Mouse (Mus musculus) stomach, postnatal 0 days (tissue): ENCODE results near the gene Fam126a. TPM values are rescaled to one million over a fixed set of nuclear protein-coding genes. Genes with fewer than 3 reads are reported as not detected.

Experiments used
- ATAC-seq: fragments of 200-750 bp; cut with Nextera tagmentation; 2 replicates; pipeline ENCODE4 v1.8.0; 2017; ENCODE audit not compliant: low FRiP score, low TSS enrichment
- DNase-seq: peaks from one replicate; pipeline ENCODE4 v3.0.0-alpha.2; 2016; ENCODE audit warnings: low spot score
- H3K27ac ChIP-seq: fragments of 300-500 bp; sonication (generic); replicated peaks from 2 replicates; pipeline ENCODE4 v1.5.1; 2014; ENCODE audit warnings: mild to moderate bottlenecking, control low read depth
- H3K27me3 ChIP-seq: fragments of 300-500 bp; sonication (generic); 2 replicates; pipeline ENCODE4 v1.6.1; 2014; ENCODE audit warnings: low read length; ENCODE audit not compliant: control insufficient read depth, insufficient read depth
- H3K36me3 ChIP-seq: fragments of 300-500 bp; sonication (generic); 2 replicates; pipeline ENCODE4 v1.6.1; 2014; ENCODE audit warnings: low read length, mixed read lengths; ENCODE audit not compliant: control insufficient read depth, insufficient read depth
- H3K4me1 ChIP-seq: fragments of 300-500 bp; sonication (generic); replicated peaks from 2 replicates; pipeline ENCODE4 v1.6.1; 2014; ENCODE audit warnings: antibody characterized with exemption; ENCODE audit not compliant: control insufficient read depth, insufficient read depth
- H3K4me2 ChIP-seq: fragments of 300-500 bp; sonication (generic); replicated peaks from 2 replicates; pipeline ENCODE4 v1.6.1; 2014; ENCODE audit warnings: low read depth, mild to moderate bottlenecking, control low read depth, moderate library complexity
- H3K4me3 ChIP-seq: fragments of 300-500 bp; sonication (generic); 2 replicates; pipeline ENCODE4 v1.5.1; 2014; ENCODE audit warnings: low read depth, low read length, control low read depth
- H3K9ac ChIP-seq: fragments of 300-500 bp; sonication (generic); 2 replicates; pipeline ENCODE4 v1.6.1; 2014; ENCODE audit warnings: mild to moderate bottlenecking, low read length, control low read depth, mixed read lengths
- H3K9me3 ChIP-seq: fragments of 300-500 bp; sonication (generic); 2 replicates; pipeline ENCODE4 v1.6.1; 2016; ENCODE audit warnings: low read length; ENCODE audit not compliant: control insufficient read depth
- CTCF ChIP-seq: IDR thresholded peaks from 2 replicates; pipeline ENCODE4 v1.5.1; 2016; ENCODE audit warnings: antibody characterized with exemption, low read depth, mild to moderate bottlenecking, moderate library complexity
- EP300 ChIP-seq: optimal IDR thresholded peaks from 2 replicates; pipeline ENCODE3; 2016; ENCODE audit warnings: antibody characterized with exemption
- WGBS: fragments of 180-500 bp; shearing (Covaris S2); extraction: QIAGEN DNeasy Blood & Tissue Kit; methylation state at CpG from one replicate; pipeline ENCODE4 v1.1.7; 2014; 5-methylcytosine and 5-hydroxymethylcytosine counted together
- polyA plus RNA-seq: library from polyadenylated mRNA; unstranded; fragments of >200 nt; fragmentation: Nextera tagmentation; extraction: Ambion mirVana; gene quantifications from 2 replicates; pipeline ENCODE4 v1.2.1, GENCODE M21; 2015

Gene Fam126a
- polyA plus RNA-seq, 1 experiment from 2014 or later = 4.9 TPM

DNA sequence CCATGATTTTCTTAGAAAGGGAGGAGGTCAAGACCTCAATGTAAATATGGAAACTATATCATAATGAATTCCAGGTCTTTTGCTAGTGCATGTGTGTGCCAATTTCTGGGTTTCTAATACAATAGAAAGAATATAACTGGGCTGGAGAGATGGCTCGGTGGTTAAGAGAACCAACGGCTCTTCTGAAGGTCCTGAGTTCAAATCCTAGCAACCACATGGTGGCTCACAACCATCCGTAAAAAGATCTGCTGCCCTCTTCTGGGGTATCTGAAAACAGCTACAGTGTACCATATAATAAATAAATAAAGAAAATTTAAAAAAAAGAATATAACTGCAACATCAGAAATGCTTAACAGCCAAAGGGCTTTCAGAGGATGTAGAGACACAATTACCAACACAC lies 23.9 kb upstream of the Fam126a start:
- TF ChIP-seq EP300 = no peak
- peak; percentile 44 for TF ChIP-seq CTCF
- H3K4me2 ChIP-seq = no peak overlapping the region
- ATAC-seq = no peak

GRCm38 (mm10) chr5:24053245-24054190 lies 23.0 kb upstream of the Fam126a start:
- H3K27me3 ChIP-seq = no peaks in the 10 kb centered on the region
- no peak overlapping the region for H3K4me3 ChIP-seq
- H3K36me3 ChIP-seq = no peaks in the 10 kb centered on the region
- no peaks in the 10 kb centered on the region; the same call in 1 of the 2 replicates for H3K4me1 ChIP-seq
- no peak overlapping the region for H3K27ac ChIP-seq
- 32% methylated on average over 9 of the region's 9 CpGs for WGBS
- H3K9ac ChIP-seq = no peak overlapping the region
- no peak overlapping the region for H3K4me2 ChIP-seq
- peaks cover 5% of the 10 kb centered on the region; the same call in 1 of the 2 replicates for H3K9me3 ChIP-seq
- ATAC-seq = no peak
- DNase-seq = no peak
- no peak for TF ChIP-seq EP300
- no peak for TF ChIP-seq CTCF

More for the DNA sequence above, 23.9 kb upstream of the Fam126a start:
- Histone ChIP-seq H3K4me1 (no peaks in the 10 kb centered on the region; the same call in 1 of the 2 replicates), H3K36me3 (no peaks in the 10 kb centered on the region), H3K27me3 (no peaks in the 10 kb centered on the region), H3K27ac (no peak overlapping the region), H3K4me3 (no peak overlapping the region), H3K9ac (no peak overlapping the region), H3K9me3 (peaks cover 5% of the 10 kb centered on the region; the same call in 1 of the 2 replicates)
- DNase-seq = no peak
- WGBS = 93% methylated on average over 3 of the region's 3 CpGs

- H3K4me1 ChIP-seq = no peaks in the 10 kb centered on the region; the same call in 1 of the 2 replicates
- H3K4me3 ChIP-seq = no peak overlapping the region
- ATAC-seq (no peak), DNase-seq (no peak)
- H3K27ac ChIP-seq = no peak overlapping the region
- no peak overlapping the region for H3K9ac ChIP-seq
- peaks cover 5% of the 10 kb centered on the region; the same call in 1 of the 2 replicates for H3K9me3 ChIP-seq
- 55% methylated on average over 16 of the region's 16 CpGs for WGBS
- H3K27me3 ChIP-seq = no peaks in the 10 kb centered on the region
- TF ChIP-seq CTCF (no peak), EP300 (no peak)
- H3K4me2 ChIP-seq = no peak overlapping the region
- H3K36me3 ChIP-seq = no peaks in the 10 kb centered on the region
These were observed 21.5 kb upstream of the Fam126a start for GRCm38 (mm10) chr5:24051755-24052675.

DNA sequence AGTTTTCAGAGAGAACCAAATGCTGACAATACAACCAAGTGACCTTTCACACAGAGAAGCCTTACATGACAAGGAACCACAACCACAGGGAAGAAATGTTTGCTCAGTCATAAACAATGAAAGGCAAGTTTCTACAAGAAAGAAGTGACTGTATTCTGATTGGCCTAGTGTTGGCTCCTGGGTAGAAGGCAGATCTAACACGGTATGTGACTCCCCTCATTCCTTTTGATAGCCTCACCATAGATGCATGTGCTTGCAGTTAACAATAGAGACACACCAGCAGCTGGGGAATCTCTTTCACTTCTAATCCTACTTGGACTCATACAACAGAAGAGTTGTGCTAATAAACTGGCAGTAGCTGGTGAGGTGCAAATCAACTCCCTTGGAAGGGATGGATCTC lies 17.3 kb upstream of the Fam126a start:
- Histone ChIP-seq H3K4me2 (no peak overlapping the region), H3K9me3 (no peaks in the 10 kb centered on the region), H3K27me3 (no peaks in the 10 kb centered on the region), H3K9ac (no peak overlapping the region), H3K4me3 (no peak overlapping the region), H3K27ac (peak overlapping the region; percentile 50), H3K36me3 (no peaks in the 10 kb centered on the region), H3K4me1 (no peaks in the 10 kb centered on the region)
- 33% methylated on average over 1 of the region's 1 CpGs for WGBS
- TF ChIP-seq EP300 = no peak
- no peak for TF ChIP-seq CTCF
- ATAC-seq (peak; percentile 66), DNase-seq (no peak)

DNA sequence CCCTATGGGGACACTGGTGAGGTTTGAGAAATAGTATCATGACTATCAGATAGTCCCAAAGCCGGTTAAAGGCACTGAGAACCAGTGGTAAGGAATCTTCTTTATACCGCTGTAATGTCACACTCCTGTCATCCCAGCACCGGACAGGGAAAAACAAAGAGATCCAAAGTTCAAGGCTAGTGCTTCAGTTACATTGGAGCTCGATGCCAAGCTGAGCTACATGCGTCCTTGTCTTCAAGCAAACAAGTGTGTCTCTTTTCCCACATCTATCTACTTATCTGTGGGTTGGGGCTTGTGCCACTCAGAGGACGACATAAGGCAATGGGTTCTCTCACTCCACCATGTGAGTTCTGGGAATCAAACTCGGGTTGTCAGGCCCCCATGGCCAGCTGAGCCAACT lies 16.5 kb upstream of the Fam126a start:
- 78% methylated on average over 7 of the region's 7 CpGs for WGBS
- Histone ChIP-seq H3K9ac (no peak overlapping the region), H3K27ac (peak overlapping the region; percentile 50), H3K4me1 (no peaks in the 10 kb centered on the region), H3K4me3 (no peak overlapping the region), H3K4me2 (no peak overlapping the region), H3K9me3 (no peaks in the 10 kb centered on the region), H3K36me3 (no peaks in the 10 kb centered on the region), H3K27me3 (no peaks in the 10 kb centered on the region)
- no peak for DNase-seq
- ATAC-seq = no peak
- TF ChIP-seq CTCF (no peak), EP300 (no peak)
